Mouse (Mus musculus) kidney, postnatal 0 days (tissue): ENCODE results near the gene Arhgap25. TPM values are rescaled to one million over a fixed set of nuclear protein-coding genes. Genes with fewer than 3 reads are reported as not detected.
"Not testable (repeated sequence)": the region's sequence is repeated elsewhere in the genome, so short reads cannot be mapped to it uniquely, and the experiment has no call there.

ENCODE experiments used
- ATAC-seq: fragments of 200-750 bp; cut with Nextera tagmentation; replicated peaks from 2 replicates; pipeline ENCODE4 v1.8.0; 2017; ENCODE audit warnings: low read depth, moderate number of reproducible peaks, moderate TSS enrichment, moderate library complexity; ENCODE audit not compliant: low FRiP score
- DNase-seq: peaks from one replicate; pipeline ENCODE4 v3.0.0-alpha.2; 2016; ENCODE audit warnings: low spot score
- H3K27ac ChIP-seq: fragments of 300-500 bp; sonication (generic); 2 replicates; pipeline ENCODE4 v1.5.1; 2014; ENCODE audit warnings: mild to moderate bottlenecking
- H3K27me3 ChIP-seq: fragments of 300-500 bp; sonication (generic); 2 replicates; pipeline ENCODE4 v1.6.1; 2014; ENCODE audit warnings: low read length, mixed read lengths; ENCODE audit not compliant: insufficient read depth
- H3K36me3 ChIP-seq: fragments of 300-500 bp; sonication (generic); 2 replicates; pipeline ENCODE4 v1.6.1; 2014; ENCODE audit warnings: low read length, mixed read lengths; ENCODE audit not compliant: insufficient read depth
- H3K4me1 ChIP-seq: fragments of 300-500 bp; sonication (generic); replicated peaks from 2 replicates; pipeline ENCODE4 v1.6.1; 2014; ENCODE audit warnings: antibody characterized with exemption, low read length, mixed read lengths; ENCODE audit not compliant: insufficient read depth
- H3K4me2 ChIP-seq: fragments of 300-500 bp; sonication (generic); 2 replicates; pipeline ENCODE4 v1.6.1; 2014; ENCODE audit warnings: mild to moderate bottlenecking, low read length, moderate library complexity, mixed read lengths
- H3K4me3 ChIP-seq: fragments of 300-500 bp; sonication (generic); replicated peaks from 2 replicates; pipeline ENCODE4 v1.5.1; 2014; ENCODE audit warnings: low read depth, low read length
- H3K9ac ChIP-seq: fragments of 300-500 bp; sonication (generic); 2 replicates; pipeline ENCODE4 v1.6.1; 2014; ENCODE audit warnings: low read depth, low read length
- H3K9me3 ChIP-seq: fragments of 300-500 bp; sonication (generic); replicated peaks from 2 replicates; pipeline ENCODE4 v1.6.1; 2016; ENCODE audit warnings: low read length, inconsistent platforms, mixed read lengths
- CTCF ChIP-seq: IDR thresholded peaks from 2 replicates; pipeline ENCODE4 v1.5.1; 2016; ENCODE audit warnings: antibody characterized with exemption, low read depth, mild to moderate bottlenecking, moderate library complexity
- WGBS: fragments of 180-500 bp; shearing (Covaris S2); extraction: QIAGEN DNeasy Blood & Tissue Kit; methylation state at CpG from one replicate; pipeline ENCODE4 v1.1.7; 2014; 5-methylcytosine and 5-hydroxymethylcytosine counted together
- polyA plus RNA-seq: library from polyadenylated mRNA; unstranded; fragments of >200 nt; fragmentation: Nextera tagmentation; extraction: Ambion mirVana; gene quantifications from 2 replicates; pipeline ENCODE4 v1.2.1, GENCODE M21; 2015

Arhgap25 gene
- 4.1 and 4.4 TPM in 2 replicates for polyA plus RNA-seq

DNA sequence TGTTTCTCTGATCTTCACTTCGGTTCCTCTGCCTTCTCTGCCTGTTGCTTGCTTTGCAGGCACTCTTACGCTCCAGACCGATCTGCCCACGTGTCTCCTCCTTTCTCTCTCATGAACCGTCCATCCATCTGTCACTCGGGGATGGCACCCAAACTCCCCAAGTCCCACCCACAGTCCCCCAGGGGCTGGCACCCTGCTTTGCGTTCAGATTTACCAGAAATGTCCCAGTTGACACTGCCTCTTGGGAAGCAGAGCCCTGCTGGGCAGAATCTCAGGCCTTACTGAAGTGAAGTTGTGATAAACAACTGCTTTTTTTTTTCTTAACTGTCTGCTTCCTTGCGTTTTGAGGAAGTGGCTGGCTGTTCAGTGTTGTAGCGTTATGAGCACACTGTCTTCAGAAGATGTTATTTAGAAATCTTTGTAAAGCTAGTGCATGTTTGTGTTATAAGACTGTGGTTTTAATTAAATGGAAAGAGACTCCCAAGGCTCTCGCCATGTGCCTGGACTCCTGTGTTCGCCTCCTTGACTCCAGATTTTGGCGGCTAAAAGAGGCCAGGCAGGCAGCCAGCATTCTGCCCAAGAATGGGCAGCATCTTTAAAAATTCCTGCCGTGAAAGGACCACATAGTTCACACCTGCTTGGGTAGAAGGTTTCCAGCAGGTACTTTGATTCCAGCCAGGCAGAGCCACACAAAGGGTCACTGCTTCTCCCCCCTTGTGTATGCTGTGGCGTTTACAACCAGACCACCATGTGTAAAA, at the start of gene Arhgap25:
Arhgap25 (minus strand) TSS at position 307 of the 758 bp plus-strand sequence.
- no peaks in the 10 kb centered on the region for H3K9me3 ChIP-seq
- DNase-seq (no peak), ATAC-seq (no peak)
- WGBS: 59% methylated on average over 14 of the region's 14 CpGs
- no peak within 1 kb of the TSS for H3K27ac ChIP-seq
- TF ChIP-seq CTCF: no peak
- no peaks in the 10 kb centered on the region for H3K36me3 ChIP-seq
- H3K4me2 ChIP-seq: no peak within 1 kb of the TSS
- no peaks in the 10 kb centered on the region for H3K4me1 ChIP-seq
- no peak within 1 kb of the TSS for H3K9ac ChIP-seq
- H3K4me3 ChIP-seq: no peak within 1 kb of the TSS
- no peaks in the 10 kb centered on the region for H3K27me3 ChIP-seq

DNA sequence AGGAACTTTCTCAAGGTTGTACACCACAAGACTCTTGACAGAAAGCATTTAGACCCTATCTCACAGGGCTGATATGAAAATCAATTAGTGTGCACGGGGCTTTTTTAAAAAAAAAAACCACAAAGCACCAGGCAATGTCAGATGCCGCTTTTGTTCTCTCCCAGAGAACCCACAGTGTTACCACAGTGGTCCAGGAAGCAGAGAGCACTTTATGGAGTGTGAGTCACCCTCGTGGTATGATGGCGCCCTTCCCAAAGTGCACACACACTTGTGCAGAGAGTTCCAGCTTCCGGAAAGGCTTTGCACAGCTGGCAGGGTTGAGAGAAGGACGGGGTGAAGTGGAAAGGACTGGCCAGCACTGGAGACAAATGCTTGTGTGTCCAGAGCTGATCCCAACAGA, 49.4 kb upstream of the Arhgap25 start:
- DNase-seq: peak; percentile 17
- no peak for ATAC-seq
- 56% methylated on average over 6 of the region's 6 CpGs for WGBS
- no peaks in the 10 kb centered on the region for H3K4me1 ChIP-seq
- TF ChIP-seq CTCF: no peak
- 0 out of 2 replicates have a peak overlapping the region, but pooled peaks have one; percentile 5 for H3K27ac ChIP-seq
- no peak overlapping the region for H3K4me3 ChIP-seq
- no peaks in the 10 kb centered on the region for H3K27me3 ChIP-seq
- no peaks in the 10 kb centered on the region for H3K9me3 ChIP-seq
- no peak overlapping the region for H3K4me2 ChIP-seq
- no peaks in the 10 kb centered on the region for H3K36me3 ChIP-seq
- H3K9ac ChIP-seq: no peak overlapping the region

DNA sequence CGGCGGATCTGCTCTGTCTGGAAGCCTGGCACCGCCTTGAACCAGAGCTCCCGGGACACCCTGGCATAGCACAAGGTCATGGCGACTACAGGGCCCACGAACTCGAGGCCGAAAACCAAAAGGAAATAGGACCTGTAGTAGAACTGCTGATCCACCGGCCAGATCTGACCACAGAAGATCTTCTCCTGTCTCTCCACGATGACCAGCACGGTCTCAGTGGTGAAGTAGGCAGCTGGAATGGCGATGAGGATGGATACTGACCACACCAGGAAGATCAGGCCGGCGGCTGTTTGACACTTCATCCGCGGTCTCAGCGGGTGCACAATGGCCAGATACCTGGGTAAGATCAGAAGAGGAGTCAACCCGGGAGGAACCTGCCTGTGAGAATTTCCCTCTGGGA, 48.5 kb upstream of the Arhgap25 start:
- no peak overlapping the region for H3K4me3 ChIP-seq
- ATAC-seq: no peak
- no peaks in the 10 kb centered on the region for H3K36me3 ChIP-seq
- H3K9me3 ChIP-seq: no peaks in the 10 kb centered on the region
- H3K9ac ChIP-seq: no peak overlapping the region
- 92% methylated on average over 18 of the region's 18 CpGs for WGBS
- no peaks in the 10 kb centered on the region for H3K27me3 ChIP-seq
- no peak for TF ChIP-seq CTCF
- H3K27ac ChIP-seq: no peak overlapping the region
- no peak for DNase-seq
- no peaks in the 10 kb centered on the region for H3K4me1 ChIP-seq
- H3K4me2 ChIP-seq: no peak overlapping the region

DNA sequence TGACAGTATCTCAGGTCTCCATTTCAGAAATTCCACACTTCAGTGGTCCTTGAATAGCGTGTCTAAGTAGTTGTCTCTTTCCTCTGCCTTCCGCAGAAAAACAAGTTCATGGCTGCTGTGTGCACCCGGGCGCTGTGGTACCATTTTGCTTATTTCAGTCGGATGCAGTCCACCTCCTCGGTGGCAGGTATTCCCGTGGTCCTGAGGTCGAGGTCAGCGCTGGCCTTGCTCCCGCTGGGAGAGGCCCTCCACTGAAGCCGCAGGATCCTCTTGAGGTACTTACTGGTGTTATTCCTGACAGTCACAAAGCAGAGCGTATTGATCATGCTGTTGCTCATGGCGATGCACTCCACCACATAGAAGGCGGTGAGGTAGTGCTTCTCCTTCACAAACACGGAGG, 48.0 kb upstream of the Arhgap25 start:
- Histone ChIP-seq H3K9me3 (no peaks in the 10 kb centered on the region), H3K9ac (no peak overlapping the region), H3K4me2 (no peak overlapping the region), H3K27ac (no peak overlapping the region), H3K4me1 (no peaks in the 10 kb centered on the region), H3K27me3 (no peaks in the 10 kb centered on the region), H3K36me3 (no peaks in the 10 kb centered on the region), H3K4me3 (no peak overlapping the region)
- no peak for TF ChIP-seq CTCF
- ATAC-seq (no peak), DNase-seq (no peak)
- 76% methylated on average over 15 of the region's 15 CpGs for WGBS

DNA sequence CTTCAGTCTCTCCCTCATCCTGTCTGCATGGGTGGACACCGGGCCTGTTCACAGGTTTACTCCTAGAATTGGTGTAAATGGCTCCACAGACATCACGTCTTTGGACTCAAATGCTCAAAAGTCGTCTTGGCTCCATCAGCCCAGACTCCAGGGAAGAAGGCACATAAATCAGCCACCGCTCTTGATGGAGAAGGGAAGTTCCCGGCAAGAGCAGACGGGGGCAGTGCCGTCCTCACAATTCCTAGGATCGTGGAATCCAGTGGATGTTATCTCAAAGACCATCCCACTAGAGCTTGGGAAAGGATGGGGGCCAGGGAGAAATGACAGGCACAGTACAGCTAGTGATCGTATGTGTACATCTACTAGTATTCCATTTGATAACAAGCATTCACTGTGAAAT, 45.2 kb upstream of the Arhgap25 start:
- no peak for ATAC-seq
- peak; percentile 69 for DNase-seq

DNA sequence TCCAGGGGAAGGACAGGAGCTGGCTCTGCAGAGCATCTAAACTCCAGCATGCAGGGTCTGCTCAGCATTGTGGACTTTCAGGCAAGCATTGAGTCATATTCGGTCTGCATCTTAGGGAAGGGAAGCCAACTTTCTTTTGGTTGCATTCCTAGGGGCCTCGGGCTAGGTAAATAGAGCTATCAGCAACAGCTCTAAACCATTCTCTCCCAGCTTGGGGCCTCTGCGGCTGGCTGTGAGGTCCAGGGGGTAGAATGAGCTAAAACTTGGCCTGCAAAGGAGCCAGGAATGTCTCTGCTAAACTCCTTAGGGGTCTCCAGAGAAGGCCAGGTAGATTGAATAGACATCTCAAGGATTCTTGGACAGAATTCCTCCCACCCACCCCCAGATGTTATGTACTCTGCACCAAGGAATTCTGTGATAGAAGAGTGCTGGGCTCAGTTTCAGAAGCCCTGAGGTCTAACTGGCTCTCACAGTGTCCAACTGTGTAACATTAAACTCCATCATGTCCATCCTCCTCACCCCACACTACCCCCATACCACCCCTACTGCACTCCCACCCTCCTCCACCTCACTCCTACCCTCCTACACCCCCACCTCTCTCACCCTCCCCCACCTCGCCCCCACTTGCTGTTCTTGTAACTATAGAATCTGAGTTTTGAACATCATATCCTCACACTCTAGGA, 43.7 kb upstream of the Arhgap25 start:
- H3K9me3 ChIP-seq: no peaks in the 10 kb centered on the region
- ATAC-seq (no peak), DNase-seq (peak; percentile 22)
- no peak overlapping the region for H3K4me2 ChIP-seq
- no peaks in the 10 kb centered on the region for H3K27me3 ChIP-seq
- WGBS: 26% methylated on average over 4 of the region's 4 CpGs
- no peaks in the 10 kb centered on the region for H3K4me1 ChIP-seq
- no peak overlapping the region for H3K27ac ChIP-seq
- H3K4me3 ChIP-seq: no peak overlapping the region
- TF ChIP-seq CTCF: no peak
- no peaks in the 10 kb centered on the region for H3K36me3 ChIP-seq
- no peak overlapping the region for H3K9ac ChIP-seq

More for the DNA sequence above, 45.2 kb upstream of the Arhgap25 start:
- Histone ChIP-seq H3K4me2 (no peak overlapping the region), H3K36me3 (no peaks in the 10 kb centered on the region), H3K4me1 (no peaks in the 10 kb centered on the region), H3K27me3 (no peaks in the 10 kb centered on the region), H3K4me3 (no peak overlapping the region), H3K9me3 (no peaks in the 10 kb centered on the region), H3K9ac (no peak overlapping the region), H3K27ac (no peak overlapping the region)
- peak; percentile 60 for TF ChIP-seq CTCF
- WGBS: 21% methylated on average over 9 of the region's 9 CpGs

DNA sequence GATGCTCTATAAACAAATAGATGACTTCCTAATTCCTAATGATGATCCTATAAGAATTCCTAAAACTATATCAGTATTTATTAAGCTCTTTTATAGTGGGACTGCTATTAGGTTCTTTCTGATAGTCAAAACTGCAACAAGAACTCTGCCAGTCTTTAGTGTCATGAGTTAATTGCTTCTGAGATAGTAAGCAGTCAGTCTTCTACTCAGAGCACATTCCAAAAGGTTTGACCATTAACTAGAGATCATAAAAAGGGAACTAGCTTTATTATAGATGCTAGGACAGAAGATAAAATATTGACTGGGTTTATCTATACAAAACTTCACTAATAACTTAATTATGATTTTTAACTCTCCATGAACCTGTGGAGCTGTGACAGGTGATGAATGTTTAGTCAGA, 38.8 kb upstream of the Arhgap25 start:
- not testable (repeated sequence) for DNase-seq, H3K36me3 ChIP-seq, H3K4me1 ChIP-seq, H3K9me3 ChIP-seq, H3K27ac ChIP-seq, ATAC-seq, H3K9ac ChIP-seq, H3K27me3 ChIP-seq, H3K4me2 ChIP-seq, H3K4me3 ChIP-seq
